Mouse (Mus musculus) neutrophil, adult 83 days (primary cell): ENCODE data around the gene Gtdc1. TPM values are rescaled to one million over a fixed set of nuclear protein-coding genes. Genes with fewer than 3 reads are reported as not detected.

Experiments used
- total RNA-seq, 2 experiments: library from RNA; stranded (reverse); gene quantifications; one replicate each; pipeline ENCODE4 v1.2.4; 2023

The Gtdc1 gene
- total RNA-seq, result 10 to 100 TPM; 28.1 to 37.6 TPM

DNA sequence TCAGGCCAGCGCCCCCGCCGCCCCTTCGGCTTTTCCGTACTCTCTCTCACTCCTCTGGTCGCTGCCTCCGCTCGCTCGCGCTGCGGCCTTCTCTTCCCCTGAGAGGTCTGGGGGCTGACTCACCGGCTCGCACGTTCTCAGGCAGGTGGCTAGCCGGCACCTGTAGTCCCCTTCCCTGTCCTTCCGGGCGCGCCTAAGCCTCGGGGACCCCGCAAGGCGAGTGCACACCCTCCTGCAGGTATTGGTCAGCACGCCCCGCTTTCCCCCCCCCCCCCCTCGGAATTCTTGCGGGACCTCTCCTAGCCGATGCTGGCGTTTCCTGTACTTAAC, at the start of gene Gtdc1:
TSS of gene Gtdc1 (minus strand) at position 176 of the 330 bp plus-strand sequence.

Other genes starting within 250 kb of the Gtdc1 start
- 100 to 1,000 TPM; 314 to 330 TPM for gene Zeb2, start 189.7 kb upstream of the Gtdc1 start, total RNA-seq